Mouse (Mus musculus) heart, postnatal 0 days (tissue): ENCODE measurements around the gene Aldh1l1.

Experiments used
- CTCF ChIP-seq: IDR thresholded peaks from 2 replicates; pipeline ENCODE4 v1.5.1; 2016; ENCODE audit warnings: antibody characterized with exemption, control low read depth, low read depth
- EP300 ChIP-seq: IDR thresholded peaks from 2 replicates; pipeline ENCODE4 v1.6.1; 2016; ENCODE audit warnings: antibody characterized with exemption, low read depth

GRCm38 (mm10) chr6:90618274-90618673, 132.0 kb downstream of the Aldh1l1 start:
- TF ChIP-seq CTCF = no peak
- TF ChIP-seq EP300 = no peak
